Mouse (Mus musculus) liver, embryonic 12.5 days (tissue): Measurements from ENCODE around the gene Slc37a4. TPM values are rescaled to one million over a fixed set of nuclear protein-coding genes. Genes with fewer than 3 reads are reported as not detected.
"Not testable (repeated sequence)": the region's sequence is repeated elsewhere in the genome, so short reads cannot be mapped to it uniquely, and the experiment has no call there.

Experiments used
- ATAC-seq: fragments of 200-750 bp; cut with Nextera tagmentation; 2 replicates; pipeline ENCODE4 v1.8.0; 2017; ENCODE audit warnings: moderate number of reproducible peaks, mild to moderate bottlenecking, moderate library complexity
- H3K27ac ChIP-seq: fragments of 300-500 bp; sonication (generic); 2 replicates; pipeline ENCODE4 v1.5.1; 2016; ENCODE audit warnings: mild to moderate bottlenecking
- H3K27me3 ChIP-seq: fragments of 300-500 bp; sonication (generic); replicated peaks from 2 replicates; pipeline ENCODE4 v1.6.1; 2016; ENCODE audit warnings: mild to moderate bottlenecking, moderate library complexity
- H3K36me3 ChIP-seq: fragments of 300-500 bp; sonication (generic); 2 replicates; pipeline ENCODE4 v1.6.1; 2016; ENCODE audit warnings: mild to moderate bottlenecking, moderate library complexity
- H3K4me1 ChIP-seq: fragments of 300-500 bp; sonication (generic); 2 replicates; pipeline ENCODE4 v1.6.1; 2016
- H3K4me2 ChIP-seq: fragments of 300-500 bp; sonication (generic); 2 replicates; pipeline ENCODE4 v1.6.1; 2016; ENCODE audit warnings: mild to moderate bottlenecking, moderate library complexity
- H3K4me3 ChIP-seq: fragments of 300-500 bp; sonication (generic); 2 replicates; pipeline ENCODE4 v1.5.1; 2016; ENCODE audit warnings: mild to moderate bottlenecking, moderate library complexity
- H3K9ac ChIP-seq: fragments of 300-500 bp; sonication (generic); 2 replicates; pipeline ENCODE4 v1.6.1; 2016; ENCODE audit warnings: mild to moderate bottlenecking, moderate library complexity
- H3K9me3 ChIP-seq: fragments of 300-500 bp; sonication (generic); replicated peaks from 2 replicates; pipeline ENCODE4 v1.6.1; 2016; ENCODE audit warnings: mild to moderate bottlenecking, moderate library complexity
- WGBS: fragments of 180-500 bp; shearing (Covaris S2); methylation state at CpG from one replicate; pipeline ENCODE4 v1.1.7; 2016; ENCODE audit not compliant: insufficient replicate concordance; 5-methylcytosine and 5-hydroxymethylcytosine counted together
- polyA plus RNA-seq: library from polyadenylated mRNA; unstranded; fragments of >200 nt; fragmentation: Nextera tagmentation; extraction: Ambion mirVana; gene quantifications from 2 replicates; pipeline ENCODE4 v1.2.1, GENCODE M21; 2016

Gene Slc37a4
- polyA plus RNA-seq, 1 experiment from 2014 or later, result 21.1 TPM

DNA sequence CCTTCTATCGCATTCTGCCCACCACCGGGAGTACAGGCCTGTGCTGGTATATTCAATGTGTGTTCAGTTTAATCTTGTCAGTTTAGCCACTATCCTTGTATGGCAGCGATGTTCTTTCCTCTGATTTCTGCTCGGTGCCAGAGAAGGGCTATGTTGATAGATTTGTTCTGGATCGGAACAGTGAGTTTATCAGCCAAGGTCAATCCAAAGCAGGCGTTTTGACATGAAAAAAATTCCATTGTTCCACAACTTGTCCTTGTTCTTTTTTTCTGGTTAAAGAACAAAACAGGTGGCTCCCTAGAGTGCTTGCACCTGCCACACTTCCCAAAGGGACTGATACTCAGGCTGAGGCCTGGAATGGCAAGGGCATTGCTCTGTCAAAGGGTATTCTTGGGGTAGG lies 20.5 kb upstream of the Slc37a4 start:
- WGBS, result 85% methylated on average over 6 of the region's 6 CpGs
- no peak overlapping the region for H3K4me2 ChIP-seq

GRCm38 (mm10) chr9:44377335-44377734 lies 19.3 kb upstream of the Slc37a4 start:
- peak overlapping the region; percentile 92 for H3K4me2 ChIP-seq
- not testable (repeated sequence) for ATAC-seq, H3K27ac ChIP-seq, H3K4me3 ChIP-seq, H3K27me3 ChIP-seq, H3K9me3 ChIP-seq
- H3K36me3 ChIP-seq, result peaks cover 19% of the 10 kb centered on the region
- WGBS, result 60% methylated on average over 2 of the region's 2 CpGs
- peaks cover 43% of the 10 kb centered on the region for H3K4me1 ChIP-seq
- peak overlapping the region; percentile 86; the same call in 1 of the 2 replicates for H3K9ac ChIP-seq

More for the DNA sequence above, 20.5 kb upstream of the Slc37a4 start:
- Histone ChIP-seq H3K27ac (no peak overlapping the region), H3K9ac (no peak overlapping the region), H3K4me1 (peaks cover 39% of the 10 kb centered on the region), H3K9me3 (no peaks in the 10 kb centered on the region), H3K27me3 (no peaks in the 10 kb centered on the region), H3K36me3 (peaks cover 7% of the 10 kb centered on the region), H3K4me3 (no peak overlapping the region)
- ATAC-seq, result no peak

- no peaks in the 10 kb centered on the region for H3K27me3 ChIP-seq
- peak overlapping the region; percentile 79 for H3K4me3 ChIP-seq
- WGBS, result 39% methylated on average over 5 of the region's 5 CpGs
- ATAC-seq, result no peak
- peak overlapping the region; percentile 85 for H3K27ac ChIP-seq
- no peaks in the 10 kb centered on the region for H3K9me3 ChIP-seq
- H3K4me1 ChIP-seq, result peaks cover 42% of the 10 kb centered on the region
- peak overlapping the region; percentile 92 for H3K4me2 ChIP-seq
- peaks cover 28% of the 10 kb centered on the region for H3K36me3 ChIP-seq
- H3K9ac ChIP-seq, result peak overlapping the region; percentile 86
Measured at GRCm38 (mm10) chr9:44378153-44378730, 18.4 kb upstream of the Slc37a4 start.

- ATAC-seq, result peak; percentile 94
- H3K4me3 ChIP-seq, result peak within 1 kb of the TSS; percentile 79
Measured at GRCm38 (mm10) chr9:44379054-44379834, 17.4 kb upstream of the Slc37a4 start, which contains the start of gene Hyou1. Gene Hyou1, plus strand, starts transcription at chr9:44379490.

DNA sequence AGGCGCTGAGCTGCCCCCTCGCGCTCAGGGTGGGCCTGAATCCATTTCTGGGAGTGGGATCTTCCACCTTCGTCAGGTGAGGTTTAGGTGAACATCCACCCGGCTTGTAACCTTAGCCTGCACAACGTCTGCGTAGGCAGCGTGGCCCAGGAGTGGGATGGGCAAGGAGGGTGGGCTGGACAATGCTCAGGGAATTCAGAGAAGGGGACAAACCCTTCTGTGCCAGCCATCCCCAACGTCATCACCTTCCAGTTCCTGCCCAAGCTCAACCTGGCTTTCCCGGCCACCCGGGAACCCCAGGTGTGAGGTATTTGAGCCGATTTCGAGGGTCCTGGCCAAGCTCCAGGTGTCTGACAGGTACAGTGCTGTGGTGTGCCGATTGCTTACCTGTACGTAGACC lies 16.8 kb upstream of the Slc37a4 start:
- peak overlapping the region; percentile 92 for H3K4me2 ChIP-seq
- peak overlapping the region; percentile 85 for H3K27ac ChIP-seq
- H3K4me3 ChIP-seq, result peak overlapping the region; percentile 79
- peak; percentile 8 for ATAC-seq
- H3K36me3 ChIP-seq, result peaks cover 45% of the 10 kb centered on the region
- H3K9me3 ChIP-seq, result no peaks in the 10 kb centered on the region
- 5% methylated on average over 15 of the region's 15 CpGs for WGBS
- H3K9ac ChIP-seq, result peak overlapping the region; percentile 86
- H3K4me1 ChIP-seq, result peaks cover 34% of the 10 kb centered on the region
- no peaks in the 10 kb centered on the region for H3K27me3 ChIP-seq

More at GRCm38 (mm10) chr9:44379054-44379834, 17.4 kb upstream of the Slc37a4 start, which contains the start of gene Hyou1:
- Histone ChIP-seq H3K27me3 (no peaks in the 10 kb centered on the region), H3K27ac (peak within 1 kb of the TSS; percentile 85), H3K9me3 (no peaks in the 10 kb centered on the region), H3K36me3 (peaks cover 38% of the 10 kb centered on the region), H3K9ac (peak within 1 kb of the TSS; percentile 86), H3K4me2 (peak within 1 kb of the TSS; percentile 92), H3K4me1 (peaks cover 34% of the 10 kb centered on the region)
- WGBS, result under 1% methylated on average over 83 of the region's 83 CpGs

GRCm38 (mm10) chr9:44384596-44384995 lies 12.1 kb upstream of the Slc37a4 start:
- H3K36me3 ChIP-seq, result peaks cover 92% of the 10 kb centered on the region
- H3K9me3 ChIP-seq, result no peaks in the 10 kb centered on the region
- H3K27ac ChIP-seq, result no peak overlapping the region
- H3K27me3 ChIP-seq, result no peaks in the 10 kb centered on the region
- ATAC-seq, result no peak
- H3K9ac ChIP-seq, result no peak overlapping the region
- WGBS, result 89% methylated on average over 13 of the region's 13 CpGs
- H3K4me1 ChIP-seq, result peaks cover 18% of the 10 kb centered on the region
- no peak overlapping the region for H3K4me3 ChIP-seq
- no peak overlapping the region for H3K4me2 ChIP-seq

GRCm38 (mm10) chr9:44387221-44387620 lies 9.4 kb upstream of the Slc37a4 start:
- H3K4me1 ChIP-seq, result no peaks in the 10 kb centered on the region
- WGBS, result 73% methylated on average over 3 of the region's 3 CpGs
- H3K4me2 ChIP-seq, result no peak overlapping the region
- no peak overlapping the region for H3K4me3 ChIP-seq
- no peak for ATAC-seq
- no peaks in the 10 kb centered on the region for H3K27me3 ChIP-seq
- H3K9ac ChIP-seq, result no peak overlapping the region
- H3K9me3 ChIP-seq, result no peaks in the 10 kb centered on the region
- H3K36me3 ChIP-seq, result peaks cover 98% of the 10 kb centered on the region
- H3K27ac ChIP-seq, result no peak overlapping the region

DNA sequence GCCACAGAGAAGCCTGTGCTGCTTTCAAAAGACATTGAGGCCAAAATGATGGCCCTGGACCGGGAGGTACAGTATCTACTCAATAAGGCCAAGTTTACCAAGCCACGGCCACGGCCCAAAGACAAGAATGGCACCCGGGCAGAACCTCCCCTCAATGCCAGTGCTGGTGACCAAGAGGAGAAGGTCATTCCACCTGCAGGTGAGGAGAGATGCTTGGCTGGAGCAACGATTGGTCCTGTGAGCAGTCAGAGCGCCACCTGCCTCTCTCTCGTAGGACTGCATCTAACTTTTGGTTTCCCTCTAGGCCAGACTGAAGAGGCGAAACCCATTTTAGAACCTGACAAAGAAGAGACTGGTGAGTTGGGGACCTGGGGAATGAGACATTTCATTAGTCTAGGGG lies 7.4 kb upstream of the Slc37a4 start:
- ATAC-seq, result no peak
- no peak overlapping the region for H3K9ac ChIP-seq
- no peaks in the 10 kb centered on the region for H3K9me3 ChIP-seq
- H3K36me3 ChIP-seq, result peaks cover 84% of the 10 kb centered on the region
- no peak overlapping the region for H3K4me2 ChIP-seq
- WGBS, result 60% methylated on average over 8 of the region's 8 CpGs
- H3K27me3 ChIP-seq, result no peaks in the 10 kb centered on the region
- no peak overlapping the region for H3K4me3 ChIP-seq
- H3K27ac ChIP-seq, result no peak overlapping the region
- H3K4me1 ChIP-seq, result no peaks in the 10 kb centered on the region

- Histone ChIP-seq H3K9me3 (no peaks in the 10 kb centered on the region), H3K4me2 (no peak overlapping the region), H3K27me3 (no peaks in the 10 kb centered on the region), H3K9ac (no peak overlapping the region), H3K4me3 (no peak overlapping the region), H3K4me1 (peaks cover 9% of the 10 kb centered on the region), H3K27ac (no peak overlapping the region), H3K36me3 (peaks cover 62% of the 10 kb centered on the region)
- 41% methylated on average over 4 of the region's 4 CpGs for WGBS
- ATAC-seq, result peak; percentile 28; the same call in 1 of the 2 replicates
Measured at GRCm38 (mm10) chr9:44391466-44391865, 5.2 kb upstream of the Slc37a4 start.

GRCm38 (mm10) chr9:44398087-44398486 lies 1.4 kb downstream of the Slc37a4 start:
- no peak for ATAC-seq
- peaks cover 46% of the 10 kb centered on the region for H3K36me3 ChIP-seq
- peak overlapping the region; percentile 81 for H3K4me3 ChIP-seq
- H3K4me1 ChIP-seq, result peaks cover 48% of the 10 kb centered on the region
- no peaks in the 10 kb centered on the region for H3K27me3 ChIP-seq
- peak overlapping the region; percentile 92 for H3K27ac ChIP-seq
- H3K4me2 ChIP-seq, result peak overlapping the region; percentile 97
- no peaks in the 10 kb centered on the region for H3K9me3 ChIP-seq
- WGBS, result 45% methylated on average over 4 of the region's 4 CpGs
- H3K9ac ChIP-seq, result peak overlapping the region; percentile 91

DNA sequence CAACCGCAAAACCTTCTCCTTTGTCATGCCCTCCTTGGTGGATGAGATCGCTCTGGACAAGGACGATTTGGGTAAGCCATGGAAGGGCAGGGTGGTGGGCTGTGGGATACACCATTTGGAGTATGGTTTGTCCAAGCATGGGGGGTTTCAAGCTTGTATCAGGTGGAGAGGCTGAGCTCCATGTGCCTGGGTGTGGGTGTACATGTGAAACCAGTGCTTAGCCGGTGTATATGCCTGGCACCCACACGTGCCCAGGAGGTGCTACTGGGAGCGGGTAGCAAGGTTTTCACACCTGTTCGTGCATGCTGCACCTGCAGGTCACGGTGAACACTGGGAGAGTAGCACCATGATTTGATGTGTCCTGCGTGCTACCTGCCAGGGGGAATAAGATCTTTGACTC lies 1.9 kb downstream of the Slc37a4 start:
- Histone ChIP-seq H3K9me3 (no peaks in the 10 kb centered on the region), H3K36me3 (peaks cover 51% of the 10 kb centered on the region), H3K27me3 (no peaks in the 10 kb centered on the region), H3K27ac (peak overlapping the region; percentile 92), H3K4me2 (peak overlapping the region; percentile 97), H3K4me1 (peaks cover 48% of the 10 kb centered on the region), H3K4me3 (peak overlapping the region; percentile 81), H3K9ac (peak overlapping the region; percentile 91; the same call in 1 of the 2 replicates)
- WGBS, result 81% methylated on average over 9 of the region's 9 CpGs
- no peak for ATAC-seq

DNA sequence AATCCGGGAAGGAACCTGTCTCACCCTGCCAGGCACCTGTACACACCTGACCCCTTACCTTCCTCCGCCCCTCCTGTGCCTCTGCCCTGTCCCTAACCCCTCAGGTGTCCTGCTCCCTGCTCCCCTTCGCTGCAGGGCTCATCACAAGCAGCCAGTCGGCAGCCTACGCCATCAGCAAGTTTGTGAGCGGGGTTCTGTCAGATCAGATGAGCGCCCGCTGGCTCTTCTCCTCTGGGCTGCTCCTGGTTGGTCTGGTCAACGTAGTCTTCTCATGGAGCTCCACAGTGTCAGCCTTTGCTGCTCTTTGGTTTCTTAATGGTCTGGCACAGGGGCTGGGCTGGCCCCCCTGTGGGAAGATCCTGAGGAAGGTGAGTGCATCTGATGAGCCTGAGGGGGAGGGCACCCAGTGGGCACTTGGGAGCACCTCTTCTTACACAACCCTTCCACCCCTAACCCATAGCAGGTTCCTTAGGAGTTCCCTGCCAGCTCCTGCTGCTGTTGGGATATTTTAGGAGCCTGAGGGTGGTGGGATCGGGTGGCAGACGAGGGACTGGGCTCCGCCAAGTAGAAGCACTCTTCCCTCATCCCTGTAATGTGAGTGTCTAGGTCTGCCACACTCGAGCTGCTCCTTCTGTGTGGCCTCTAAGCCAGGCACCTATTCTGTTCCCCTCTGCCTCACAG lies 2.6 kb downstream of the Slc37a4 start:
- Histone ChIP-seq H3K4me1 (peaks cover 48% of the 10 kb centered on the region), H3K4me2 (peak overlapping the region; percentile 97)

More for the DNA sequence above, 2.6 kb downstream of the Slc37a4 start:
- Histone ChIP-seq H3K27me3 (no peaks in the 10 kb centered on the region), H3K9ac (0 out of 2 replicates have a peak overlapping the region, but pooled peaks have one; percentile 33), H3K36me3 (peaks cover 58% of the 10 kb centered on the region), H3K27ac (no peak overlapping the region), H3K9me3 (no peaks in the 10 kb centered on the region), H3K4me3 (no peak overlapping the region)
- no peak for ATAC-seq
- 78% methylated on average over 13 of the region's 13 CpGs for WGBS
